Mouse (Mus musculus) erythroblast, embryonic 14.5 days (primary cell): Measurements from ENCODE around the gene Slc25a45.

Source experiments
- GATA1 ChIP-seq: IDR thresholded peaks from 2 replicates; pipeline ENCODE4 v1.6.1; 2012; ENCODE audit warnings: low read length, inconsistent platforms, mixed read lengths
- TAL1 ChIP-seq: IDR thresholded peaks from 3 replicates; pipeline ENCODE4 v1.6.1; 2012; ENCODE audit warnings: low read length, inconsistent platforms, mixed read lengths

DNA sequence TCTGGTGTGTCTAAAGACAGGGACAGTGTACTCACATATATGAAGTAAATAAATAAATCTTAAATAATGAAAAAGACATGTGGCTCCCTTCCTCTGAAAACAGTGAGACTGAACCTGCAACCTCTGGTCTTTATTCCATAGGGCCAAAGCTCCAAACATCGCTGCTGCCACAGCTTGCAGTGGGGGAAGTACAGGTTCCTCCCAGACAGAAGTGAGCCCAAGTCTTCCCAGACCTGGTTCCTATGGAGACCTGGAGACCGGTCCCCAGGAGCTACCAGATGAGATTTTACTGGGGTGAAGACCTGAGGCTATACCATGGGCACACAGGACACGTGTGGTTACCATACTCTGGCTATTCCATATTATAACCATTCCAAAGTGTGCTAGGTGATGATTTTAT lies 26.7 kb upstream of the Slc25a45 start:
- TF ChIP-seq TAL1, result no peak
- TF ChIP-seq GATA1, result no peak
